Mouse (Mus musculus) neural tube, embryonic 12.5 days (tissue): ENCODE measurements around the gene Hcn2. TPM values are rescaled to one million over a fixed set of nuclear protein-coding genes. Genes with fewer than 3 reads are reported as not detected.
"Not testable (repeated sequence)": the region's sequence is repeated elsewhere in the genome, so short reads cannot be mapped to it uniquely, and the experiment has no call there.

Experiments used
- ATAC-seq: fragments of 200-750 bp; cut with Nextera tagmentation; 2 replicates; pipeline ENCODE4 v1.8.0; 2017; ENCODE audit warnings: low read depth, mild to moderate bottlenecking, moderate TSS enrichment, moderate library complexity; ENCODE audit not compliant: low FRiP score
- H3K27ac ChIP-seq: fragments of 300-500 bp; sonication (generic); 2 replicates; pipeline ENCODE4 v1.5.1; 2016
- H3K27me3 ChIP-seq: fragments of 300-500 bp; sonication (generic); replicated peaks from 2 replicates; pipeline ENCODE4 v1.6.1; 2016; ENCODE audit warnings: mild to moderate bottlenecking
- H3K36me3 ChIP-seq: fragments of 300-500 bp; sonication (generic); 2 replicates; pipeline ENCODE4 v1.6.1; 2016; ENCODE audit warnings: mild to moderate bottlenecking
- H3K4me1 ChIP-seq: fragments of 300-500 bp; sonication (generic); 2 replicates; pipeline ENCODE4 v1.6.1; 2016
- H3K4me2 ChIP-seq: fragments of 300-500 bp; sonication (generic); replicated peaks from 2 replicates; pipeline ENCODE4 v1.6.1; 2016; ENCODE audit warnings: mild to moderate bottlenecking
- H3K4me3 ChIP-seq: fragments of 300-500 bp; sonication (generic); 2 replicates; pipeline ENCODE4 v1.5.1; 2016
- H3K9ac ChIP-seq: fragments of 300-500 bp; sonication (generic); 2 replicates; pipeline ENCODE4 v1.6.1; 2016; ENCODE audit warnings: mild to moderate bottlenecking
- H3K9me3 ChIP-seq: fragments of 300-500 bp; sonication (generic); 2 replicates; pipeline ENCODE4 v1.6.1; 2016; ENCODE audit warnings: mild to moderate bottlenecking
- WGBS: fragments of 180-500 bp; shearing (Covaris S2); methylation state at CpG from one replicate; pipeline ENCODE4 v1.1.7; 2016; 5-methylcytosine and 5-hydroxymethylcytosine counted together
- polyA plus RNA-seq: library from polyadenylated mRNA; unstranded; fragments of >200 nt; fragmentation: Nextera tagmentation; extraction: Ambion mirVana; gene quantifications from 2 replicates; pipeline ENCODE4 v1.2.1, GENCODE M21; 2016

Hcn2 gene
- polyA plus RNA-seq, 1 experiment from 2014 or later: 0.61 TPM

- 77% methylated on average over 12 of the region's 12 CpGs for WGBS
- Histone ChIP-seq H3K27me3 (no peaks in the 10 kb centered on the region), H3K4me1 (0 out of 2 replicates have a peak, but pooled peaks cover 4% of the 10 kb centered on the region), H3K9ac (no peak overlapping the region), H3K27ac (no peak overlapping the region), H3K36me3 (peaks cover 7% of the 10 kb centered on the region), H3K4me2 (no peak overlapping the region), H3K9me3 (0 out of 2 replicates have a peak, but pooled peaks cover 3% of the 10 kb centered on the region), H3K4me3 (no peak overlapping the region)
- no peak for ATAC-seq
These were observed 22.7 kb upstream of the Hcn2 start for GRCm38 (mm10) chr10:79693580-79694378.

- Histone ChIP-seq H3K27me3 (no peaks in the 10 kb centered on the region), H3K9me3 (0 out of 2 replicates have a peak, but pooled peaks cover 3% of the 10 kb centered on the region), H3K4me2 (no peak overlapping the region), H3K9ac (no peak overlapping the region), H3K4me1 (0 out of 2 replicates have a peak, but pooled peaks cover 4% of the 10 kb centered on the region), H3K27ac (no peak overlapping the region), H3K4me3 (no peak overlapping the region), H3K36me3 (peaks cover 1% of the 10 kb centered on the region)
- ATAC-seq: no peak
- 83% methylated on average over 6 of the region's 6 CpGs for WGBS
These were observed 22.1 kb upstream of the Hcn2 start for GRCm38 (mm10) chr10:79694379-79694655.

GRCm38 (mm10) chr10:79695231-79696128 is 21.0 kb upstream of the Hcn2 start:
- H3K27ac ChIP-seq: no peak overlapping the region
- H3K27me3 ChIP-seq: no peaks in the 10 kb centered on the region
- no peak overlapping the region for H3K4me3 ChIP-seq
- H3K9ac ChIP-seq: no peak overlapping the region
- H3K36me3 ChIP-seq: no peaks in the 10 kb centered on the region
- no peak for ATAC-seq
- 0 out of 2 replicates have a peak, but pooled peaks cover 4% of the 10 kb centered on the region for H3K4me1 ChIP-seq
- no peak overlapping the region for H3K4me2 ChIP-seq
- 70% methylated on average over 13 of the region's 13 CpGs for WGBS
- H3K9me3 ChIP-seq: 0 out of 2 replicates have a peak, but pooled peaks cover 3% of the 10 kb centered on the region

- 0 out of 2 replicates have a peak, but pooled peaks cover 4% of the 10 kb centered on the region for H3K4me1 ChIP-seq
- no peak overlapping the region for H3K4me3 ChIP-seq
- WGBS: 63% methylated on average over 9 of the region's 9 CpGs
- no peak overlapping the region for H3K27ac ChIP-seq
- no peaks in the 10 kb centered on the region for H3K36me3 ChIP-seq
- H3K9ac ChIP-seq: no peak overlapping the region
- no peak overlapping the region for H3K4me2 ChIP-seq
- no peaks in the 10 kb centered on the region for H3K27me3 ChIP-seq
- ATAC-seq: no peak
- H3K9me3 ChIP-seq: 0 out of 2 replicates have a peak, but pooled peaks cover 3% of the 10 kb centered on the region
These were observed 20.2 kb upstream of the Hcn2 start for GRCm38 (mm10) chr10:79696129-79696651.

GRCm38 (mm10) chr10:79697916-79698315 is 18.5 kb upstream of the Hcn2 start:
- H3K9me3 ChIP-seq: no peaks in the 10 kb centered on the region
- no peak overlapping the region for H3K4me3 ChIP-seq
- WGBS: 76% methylated on average over 6 of the region's 6 CpGs
- no peaks in the 10 kb centered on the region for H3K27me3 ChIP-seq
- H3K4me2 ChIP-seq: no peak overlapping the region
- no peaks in the 10 kb centered on the region for H3K36me3 ChIP-seq
- ATAC-seq: no peak
- no peak overlapping the region for H3K9ac ChIP-seq
- 0 out of 2 replicates have a peak, but pooled peaks cover 4% of the 10 kb centered on the region for H3K4me1 ChIP-seq
- no peak overlapping the region for H3K27ac ChIP-seq

GRCm38 (mm10) chr10:79698459-79698858 is 18.0 kb upstream of the Hcn2 start:
- Histone ChIP-seq H3K27ac (no peak overlapping the region), H3K27me3 (no peaks in the 10 kb centered on the region), H3K9me3 (no peaks in the 10 kb centered on the region), H3K36me3 (no peaks in the 10 kb centered on the region), H3K4me2 (no peak overlapping the region), H3K9ac (no peak overlapping the region), H3K4me3 (no peak overlapping the region), H3K4me1 (0 out of 2 replicates have a peak, but pooled peaks cover 4% of the 10 kb centered on the region)
- WGBS: 94% methylated on average over 6 of the region's 6 CpGs
- no peak for ATAC-seq

- 59% methylated on average over 7 of the region's 7 CpGs for WGBS
- H3K36me3 ChIP-seq: no peaks in the 10 kb centered on the region
- peaks cover 12% of the 10 kb centered on the region for H3K4me1 ChIP-seq
- H3K27ac ChIP-seq: no peak overlapping the region
- H3K9me3 ChIP-seq: no peaks in the 10 kb centered on the region
- no peaks in the 10 kb centered on the region for H3K27me3 ChIP-seq
- H3K4me2 ChIP-seq: no peak overlapping the region
- H3K9ac ChIP-seq: no peak overlapping the region
- ATAC-seq: no peak
- no peak overlapping the region for H3K4me3 ChIP-seq
These were observed 15.8 kb upstream of the Hcn2 start for GRCm38 (mm10) chr10:79700676-79701075.

- Histone ChIP-seq H3K27ac (no peak overlapping the region), H3K9me3 (no peaks in the 10 kb centered on the region), H3K9ac (no peak overlapping the region), H3K4me2 (no peak overlapping the region), H3K4me3 (no peak overlapping the region), H3K27me3 (no peaks in the 10 kb centered on the region), H3K36me3 (no peaks in the 10 kb centered on the region), H3K4me1 (peaks cover 17% of the 10 kb centered on the region)
- no peak for ATAC-seq
- WGBS: 65% methylated on average over 10 of the region's 10 CpGs
These were observed 14.8 kb upstream of the Hcn2 start for GRCm38 (mm10) chr10:79701443-79702129.

GRCm38 (mm10) chr10:79702970-79703369 is 13.5 kb upstream of the Hcn2 start:
- H3K36me3 ChIP-seq, H3K4me2 ChIP-seq, H3K9me3 ChIP-seq, H3K27me3 ChIP-seq, H3K9ac ChIP-seq, ATAC-seq, H3K27ac ChIP-seq, H3K4me3 ChIP-seq: not testable (repeated sequence)
- 86% methylated on average over 4 of the region's 4 CpGs for WGBS
- H3K4me1 ChIP-seq: peaks cover 27% of the 10 kb centered on the region

GRCm38 (mm10) chr10:79703541-79703940 is 12.9 kb upstream of the Hcn2 start:
- no peak; the same call in 1 of the 2 replicates for ATAC-seq
- Histone ChIP-seq H3K9ac (no peak overlapping the region), H3K36me3 (peaks cover 1% of the 10 kb centered on the region), H3K4me1 (peaks cover 27% of the 10 kb centered on the region), H3K9me3 (no peaks in the 10 kb centered on the region), H3K4me3 (peak overlapping the region; percentile 65; the same call in 1 of the 2 replicates), H3K27me3 (no peaks in the 10 kb centered on the region), H3K4me2 (peak overlapping the region; percentile 95), H3K27ac (no peak overlapping the region)
- WGBS: 77% methylated on average over 10 of the region's 10 CpGs

GRCm38 (mm10) chr10:79704065-79704969 is 12.1 kb upstream of the Hcn2 start, which contains the start of gene Bsg:
Gene Bsg, plus strand, starts transcription at chr10:79704491.
- Histone ChIP-seq H3K4me3 (peak within 1 kb of the TSS; percentile 65), H3K27me3 (no peaks in the 10 kb centered on the region), H3K4me2 (peak within 1 kb of the TSS; percentile 95), H3K9ac (peak within 1 kb of the TSS; percentile 80), H3K36me3 (peaks cover 9% of the 10 kb centered on the region), H3K9me3 (no peaks in the 10 kb centered on the region), H3K27ac (no peak within 1 kb of the TSS), H3K4me1 (peaks cover 31% of the 10 kb centered on the region)
- ATAC-seq: peak; percentile 95
- under 1% methylated on average over 65 of the region's 65 CpGs for WGBS
